Mouse (Mus musculus) embryonic fibroblast, embryonic 13.5 days (primary cell): ENCODE results near the gene Faim2.

Source experiments
- CTCF ChIP-seq: IDR thresholded peaks from 2 replicates; pipeline ENCODE4 v1.5.1; 2011; ENCODE audit warnings: mild to moderate bottlenecking, control low read depth, low read length, moderate library complexity, borderline replicate concordance; ENCODE audit not compliant: insufficient read depth
- POLR2A ChIP-seq: IDR thresholded peaks from 2 replicates; pipeline ENCODE4 v1.6.1; 2011; ENCODE audit warnings: low read depth, mild to moderate bottlenecking, control low read depth, low read length, moderate library complexity

- no peak for TF ChIP-seq CTCF
- no peak for TF ChIP-seq POLR2A
Observed at GRCm38 (mm10) chr15:99511797-99512525, 16.0 kb downstream of the Faim2 start.
